Mouse (Mus musculus) testis, adult 2 months (tissue): Measurements from ENCODE around the gene Dnaic2.

ENCODE experiments used
- CTCF ChIP-seq: fragments of 200-500 bp; IDR thresholded peaks from 2 replicates; pipeline ENCODE4 v1.5.1; 2012; ENCODE audit warnings: low read depth, mild to moderate bottlenecking, inconsistent platforms, low read length, moderate library complexity; ENCODE audit not compliant: control insufficient read depth, insufficient read depth, insufficient replicate concordance
- POLR2A ChIP-seq: fragments of 200-500 bp; IDR thresholded peaks from 2 replicates; pipeline ENCODE4 v1.6.1; 2012; ENCODE audit warnings: low read depth, mild to moderate bottlenecking, inconsistent platforms, low read length, moderate library complexity; ENCODE audit not compliant: control insufficient read depth

- TF ChIP-seq POLR2A: no peak
- TF ChIP-seq CTCF: no peak
These were observed 4.5 kb downstream of the Dnaic2 start for GRCm38 (mm10) chr11:114731711-114732110.
